Mouse (Mus musculus) ES-Bruce4 (cell line): Measurements from ENCODE around the gene Slc10a7. TPM values are rescaled to one million over a fixed set of nuclear protein-coding genes. Genes with fewer than 3 reads are reported as not detected.

Experiments
- H3K27ac ChIP-seq: 2 replicates; pipeline ENCODE4 v1.5.1; 2012; ENCODE audit warnings: low read length, inconsistent platforms; ENCODE audit not compliant: insufficient read depth
- H3K27me3 ChIP-seq: 2 replicates; pipeline ENCODE4 v1.6.1; 2012; ENCODE audit warnings: mild to moderate bottlenecking, low read length, inconsistent platforms; ENCODE audit not compliant: control insufficient read depth, poor library complexity, insufficient read depth, severe bottlenecking
- H3K36me3 ChIP-seq: 2 replicates; pipeline ENCODE4 v1.6.1; 2012; ENCODE audit warnings: inconsistent platforms, mild to moderate bottlenecking, low read length, moderate library complexity; ENCODE audit not compliant: control insufficient read depth, poor library complexity, insufficient read depth, severe bottlenecking
- H3K4me1 ChIP-seq: one replicate; pipeline ENCODE4 v1.8.1; 2011; ENCODE audit warnings: low read length; ENCODE audit not compliant: control insufficient read depth, insufficient read depth
- H3K4me3 ChIP-seq: 2 replicates; pipeline ENCODE4 v1.5.1; 2011; ENCODE audit warnings: low read depth, mild to moderate bottlenecking, low read length
- H3K9ac ChIP-seq: 2 replicates; pipeline ENCODE4 v1.6.1; 2012; ENCODE audit warnings: low read depth, mild to moderate bottlenecking, inconsistent platforms; ENCODE audit not compliant: poor library complexity, severe bottlenecking
- H3K9me3 ChIP-seq: replicated peaks from 2 replicates; pipeline ENCODE4 v1.6.1; 2012; ENCODE audit warnings: mild to moderate bottlenecking, low read length, inconsistent platforms; ENCODE audit not compliant: control insufficient read depth, poor library complexity, insufficient read depth, severe bottlenecking
- CTCF ChIP-seq: IDR thresholded peaks from one replicate; pipeline ENCODE4 v1.8.1; 2011; ENCODE audit warnings: low read depth, low read length
- EP300 ChIP-seq: IDR thresholded peaks from 2 replicates; pipeline ENCODE4 v1.6.1; 2011; ENCODE audit warnings: low read depth, low read length; ENCODE audit not compliant: insufficient read depth
- POLR2A ChIP-seq: IDR thresholded peaks from one replicate; pipeline ENCODE4 v1.8.1; 2011; ENCODE audit warnings: low read length; ENCODE audit not compliant: insufficient read depth
- polyA plus RNA-seq: library from polyadenylated mRNA; stranded (reverse); fragments of >200 nt; gene quantifications from 2 replicates; pipeline ENCODE4 v1.2.4, GENCODE M21; 2011; ENCODE audit warnings: low read depth; ENCODE audit not compliant: missing spikeins, insufficient read depth, insufficient read length

The Slc10a7 gene
- polyA plus RNA-seq, 1 experiment = 19.1 TPM

DNA sequence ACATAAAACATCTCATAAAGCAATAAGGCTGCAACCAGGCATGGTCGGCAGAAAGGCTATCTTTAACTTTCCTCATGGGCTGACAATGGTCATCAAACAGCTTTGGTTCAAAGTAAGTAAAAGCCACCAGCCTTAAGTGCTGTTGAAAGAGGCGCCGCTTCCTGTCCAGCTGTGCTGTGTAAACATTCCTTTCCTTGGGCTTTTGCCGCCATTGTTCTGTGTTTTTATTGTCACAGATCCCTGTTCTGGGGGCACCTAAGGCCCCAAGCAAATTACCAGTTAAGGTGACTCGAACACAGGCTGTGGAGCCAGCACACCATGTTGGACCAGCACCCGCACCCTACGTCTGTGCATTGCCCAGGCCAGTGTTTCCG, 210.9 kb downstream of the Slc10a7 start:
- peaks cover 8% of the 10 kb centered on the region for H3K4me1 ChIP-seq
- H3K36me3 ChIP-seq = no peaks in the 10 kb centered on the region
- no peaks in the 10 kb centered on the region for H3K9me3 ChIP-seq
- H3K27ac ChIP-seq = peak overlapping the region; percentile 84; the same call in 1 of the 2 replicates
- H3K9ac ChIP-seq = no peak overlapping the region
- TF ChIP-seq EP300 (peak; percentile 70), POLR2A (no peak)
- H3K4me3 ChIP-seq = no peak overlapping the region
- H3K27me3 ChIP-seq = no peaks in the 10 kb centered on the region

DNA sequence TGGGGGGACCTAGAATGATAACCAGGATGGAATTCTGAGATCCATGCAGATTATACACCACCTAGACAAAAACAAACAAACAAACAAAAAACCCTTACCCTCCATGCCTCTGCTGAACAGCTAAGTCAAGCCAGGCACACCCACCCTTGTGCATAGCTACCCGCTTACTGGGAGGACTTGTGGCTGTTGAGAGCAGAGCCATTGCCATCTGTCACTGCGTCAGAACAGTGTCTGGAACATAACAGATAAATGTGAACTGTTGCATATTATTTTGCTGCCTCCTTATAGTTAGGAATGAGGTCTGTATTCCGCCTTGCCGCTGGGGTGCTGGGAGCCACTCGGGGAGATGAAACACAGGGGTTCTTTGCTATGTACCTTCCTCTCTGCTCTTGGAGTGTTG, 212.4 kb downstream of the Slc10a7 start:
- TF ChIP-seq EP300 = no peak
- TF ChIP-seq CTCF = no peak
- TF ChIP-seq POLR2A = no peak
- peaks cover 8% of the 10 kb centered on the region for H3K4me1 ChIP-seq

DNA sequence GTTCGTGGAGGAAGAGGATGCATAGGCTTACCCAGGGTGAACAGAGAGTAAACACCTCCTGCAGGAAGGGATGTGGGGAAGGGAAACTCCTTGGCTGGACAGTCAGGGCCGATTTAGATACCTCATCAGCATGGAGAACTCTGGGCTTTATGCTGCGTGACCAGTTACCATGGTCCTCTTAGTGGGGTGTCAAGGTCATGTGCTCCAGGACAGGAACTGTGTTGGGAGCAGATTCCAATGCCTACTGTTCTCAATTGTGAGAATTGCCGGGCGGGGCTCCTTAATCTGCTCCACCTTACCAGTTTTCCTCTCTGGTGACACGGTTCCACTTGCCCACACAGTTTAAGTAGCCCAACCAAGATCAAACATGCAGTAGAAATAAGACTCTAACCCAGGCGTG, 213.1 kb downstream of the Slc10a7 start:
- Histone ChIP-seq H3K27ac (no peak overlapping the region), H3K4me3 (no peak overlapping the region), H3K9me3 (no peaks in the 10 kb centered on the region), H3K27me3 (no peaks in the 10 kb centered on the region), H3K36me3 (no peaks in the 10 kb centered on the region), H3K9ac (no peak overlapping the region), H3K4me1 (peaks cover 8% of the 10 kb centered on the region)
- TF ChIP-seq CTCF = no peak
- TF ChIP-seq EP300 = no peak
- no peak for TF ChIP-seq POLR2A

More for the DNA sequence above, 212.4 kb downstream of the Slc10a7 start:
- H3K27me3 ChIP-seq = no peaks in the 10 kb centered on the region
- no peaks in the 10 kb centered on the region for H3K36me3 ChIP-seq
- H3K4me3 ChIP-seq = 0 out of 2 replicates have a peak overlapping the region, but pooled peaks have one; percentile 19
- no peak overlapping the region for H3K27ac ChIP-seq
- H3K9me3 ChIP-seq = no peaks in the 10 kb centered on the region
- H3K9ac ChIP-seq = no peak overlapping the region

DNA sequence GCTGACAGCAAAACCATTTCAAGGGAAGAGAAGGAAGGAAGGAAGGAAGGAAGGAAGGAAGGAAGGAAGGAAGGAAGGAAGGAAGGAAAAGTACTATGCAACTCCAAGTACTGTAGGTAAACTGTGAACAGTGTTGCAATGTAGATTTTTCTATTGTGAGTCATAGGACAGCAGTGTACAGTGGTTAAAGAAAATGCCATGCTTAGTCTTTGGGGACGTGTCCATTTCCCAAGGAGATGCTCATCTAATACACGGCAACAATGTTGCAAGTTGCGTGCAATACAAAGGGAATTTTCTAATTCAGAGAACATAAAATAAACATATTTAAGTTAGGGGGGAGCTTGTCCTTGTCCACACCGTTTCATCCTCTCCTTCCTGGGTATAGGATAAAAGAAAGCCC, 215.7 kb downstream of the Slc10a7 start:
- Histone ChIP-seq H3K36me3 (no peaks in the 10 kb centered on the region; the same call in 1 of the 2 replicates), H3K4me3 (no peak overlapping the region), H3K9ac (no peak overlapping the region), H3K4me1 (peaks cover 8% of the 10 kb centered on the region), H3K9me3 (no peaks in the 10 kb centered on the region), H3K27ac (no peak overlapping the region), H3K27me3 (no peaks in the 10 kb centered on the region)
- no peak for TF ChIP-seq EP300
- no peak for TF ChIP-seq CTCF
- no peak for TF ChIP-seq POLR2A

DNA sequence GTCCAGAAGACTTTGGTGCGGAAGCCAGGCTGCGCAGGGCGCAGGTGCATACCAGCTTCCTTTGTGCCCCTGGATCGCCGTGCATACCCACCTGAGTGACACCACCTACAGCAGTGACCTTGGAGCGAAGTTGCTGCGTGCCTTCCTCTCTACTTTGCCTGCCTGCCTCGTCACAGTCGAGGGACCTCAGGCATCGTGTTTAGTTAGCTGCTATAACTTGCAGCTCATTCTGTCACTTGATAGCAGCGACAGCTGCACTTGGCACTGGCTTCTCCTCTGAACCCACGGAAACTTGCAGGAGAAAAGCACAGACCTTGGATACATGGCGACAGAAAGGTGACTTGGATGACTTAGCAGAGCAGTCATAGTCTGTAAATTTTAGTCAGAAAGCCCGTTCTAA, 219.1 kb downstream of the Slc10a7 start:
- Histone ChIP-seq H3K27me3 (no peaks in the 10 kb centered on the region), H3K4me1 (no peaks in the 10 kb centered on the region), H3K36me3 (peaks cover 11% of the 10 kb centered on the region), H3K27ac (no peak overlapping the region), H3K4me3 (no peak overlapping the region), H3K9me3 (no peaks in the 10 kb centered on the region), H3K9ac (no peak overlapping the region)
- TF ChIP-seq CTCF = no peak
- no peak for TF ChIP-seq EP300
- no peak for TF ChIP-seq POLR2A

DNA sequence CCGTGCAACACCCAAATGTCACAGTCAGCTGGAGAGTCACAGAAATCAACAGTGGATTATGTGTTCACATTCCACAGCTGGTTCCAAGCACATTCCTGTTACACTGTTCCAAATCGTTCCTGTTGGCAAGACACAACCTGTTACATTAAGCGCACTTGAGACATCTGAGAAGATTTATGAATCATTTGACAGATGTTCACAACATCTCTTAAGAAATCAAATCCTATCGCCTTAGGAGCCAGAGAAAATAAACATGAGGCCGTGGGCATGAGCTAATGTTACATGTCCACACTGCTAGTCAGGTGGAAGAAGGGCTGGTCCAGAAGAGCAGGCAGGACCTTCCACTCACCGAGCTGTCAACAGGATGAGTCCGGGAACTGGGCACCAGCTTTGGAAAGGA, 223.3 kb downstream of the Slc10a7 start:
- Histone ChIP-seq H3K36me3 (peaks cover 11% of the 10 kb centered on the region), H3K27ac (no peak overlapping the region), H3K4me1 (peaks cover 2% of the 10 kb centered on the region), H3K9me3 (no peaks in the 10 kb centered on the region), H3K4me3 (no peak overlapping the region), H3K9ac (no peak overlapping the region), H3K27me3 (no peaks in the 10 kb centered on the region)
- TF ChIP-seq CTCF (no peak), EP300 (no peak), POLR2A (no peak)
